Mouse (Mus musculus) left cerebral cortex, postnatal 4 days (tissue): ENCODE measurements around the gene Anpep. TPM values are rescaled to one million over a fixed set of nuclear protein-coding genes. Genes with fewer than 3 reads are reported as not detected.

Experiments
- total RNA-seq, 2 experiments: library from RNA; stranded (reverse); gene quantifications; 2 replicates each; pipeline ENCODE4 v1.2.3; 2021

The Anpep gene
- total RNA-seq, 2 experiments from 2014 or later: 7.4 to 8.4 TPM

Other genes starting within 250 kb of the Anpep start
- 1 to 10 TPM; 2.4 to 3.7 TPM for gene Rhcg, start 243.4 kb downstream of the Anpep start, total RNA-seq
- gene Ticrr, start 200.9 kb downstream of the Anpep start, total RNA-seq: 1 to 10 TPM; 2.3 to 2.7 TPM
- 1 to 10 TPM; 4.1 to 4.7 TPM for gene Kif7, start 145.3 kb downstream of the Anpep start, total RNA-seq
- gene Plin1, start 128.2 kb downstream of the Anpep start, total RNA-seq: not detected
- 10 to 100 TPM in 1 of 2 experiments, 1 to 10 TPM in 1; 9.4 to 10.0 TPM for gene Pex11a, start 117.9 kb downstream of the Anpep start, total RNA-seq
- gene Wdr93, start 117.9 kb downstream of the Anpep start, total RNA-seq: under 1 TPM in 1 of 2 experiments, not detected in 1; 0.30 TPM
- gene Mesp1, start 67.3 kb downstream of the Anpep start, total RNA-seq: under 1 TPM; 0.46 to 0.70 TPM
- gene Mesp2, start 50.3 kb downstream of the Anpep start, total RNA-seq: 1 to 10 TPM; 1.2 to 1.9 TPM
- 10 to 100 TPM; 50.8 to 51.6 TPM for gene Ap3s2, start 59.6 kb upstream of the Anpep start, total RNA-seq
- gene Arpin, start 74.3 kb upstream of the Anpep start, total RNA-seq: 1 to 10 TPM; 8.3 to 9.4 TPM
- gene Zfp710, start 163.8 kb upstream of the Anpep start, total RNA-seq: 10 to 100 TPM; 19.3 to 23.7 TPM